Mouse (Mus musculus) cerebellum, adult 2 months (tissue): ENCODE results near the gene Wnt8b.

Experiments used
- CTCF ChIP-seq: fragments of 200-500 bp; IDR thresholded peaks from 2 replicates; pipeline ENCODE4 v1.5.1; 2011; ENCODE audit warnings: low read depth, mild to moderate bottlenecking, control low read depth, low read length, moderate library complexity, borderline replicate concordance; ENCODE audit not compliant: insufficient read depth
- POLR2A ChIP-seq: fragments of 200-500 bp; IDR thresholded peaks from 2 replicates; pipeline ENCODE4 v1.6.1; 2011; ENCODE audit warnings: low read length, control low read depth, borderline replicate concordance; ENCODE audit not compliant: insufficient read depth

GRCm38 (mm10) chr19:44455356-44455755 lies 37.9 kb upstream of the Wnt8b start:
- no peak for TF ChIP-seq CTCF
- TF ChIP-seq POLR2A = no peak
